Mouse (Mus musculus): ENCODE results near the gene S100a4. TPM values are rescaled to one million over a fixed set of nuclear protein-coding genes. Genes with fewer than 3 reads are reported as not detected.

Gene S100a4
- polyA plus RNA-seq, 1 experiment = not detected

DNA sequence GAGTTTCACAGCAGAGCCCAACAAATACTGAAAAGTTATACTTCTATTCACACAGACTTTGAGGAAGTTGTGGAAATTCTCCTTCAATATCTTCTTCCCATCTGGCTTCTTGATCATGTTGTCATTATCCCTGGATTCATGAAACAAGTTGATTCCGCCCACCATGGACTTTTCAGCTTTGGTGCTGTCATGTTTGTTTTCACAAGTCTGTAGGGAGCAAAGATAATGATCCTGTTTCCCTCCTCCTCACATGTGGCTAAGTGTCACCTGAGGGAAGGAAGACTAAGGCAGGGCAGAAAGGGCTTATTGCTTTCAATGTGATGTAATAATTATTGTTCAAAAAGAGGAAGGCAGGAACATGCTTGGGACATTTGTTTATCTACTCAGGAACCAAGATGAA lies 43.7 kb downstream of the S100a4 start:
- H3K27me3 ChIP-seq (ENCODE audit: control insufficient read depth) = no peaks in the 10 kb centered on the region
- H3K9me3 ChIP-seq (ENCODE audit: control insufficient read depth, low read length) = no peaks in the 10 kb centered on the region
- no peak for TF ChIP-seq TAL1 (IDR thresholded peaks at IDR 0.05; ENCODE audit: low read length)
- no peak for TF ChIP-seq GATA1 (IDR thresholded peaks at IDR 0.05; ENCODE audit: low read length)
- H3K4me1 ChIP-seq (ENCODE audit: control insufficient read depth) = no peaks in the 10 kb centered on the region
- no peaks in the 10 kb centered on the region for H3K36me3 ChIP-seq (ENCODE audit: control insufficient read depth)
- no peak overlapping the region for H3K4me3 ChIP-seq (replicated peaks)

DNA sequence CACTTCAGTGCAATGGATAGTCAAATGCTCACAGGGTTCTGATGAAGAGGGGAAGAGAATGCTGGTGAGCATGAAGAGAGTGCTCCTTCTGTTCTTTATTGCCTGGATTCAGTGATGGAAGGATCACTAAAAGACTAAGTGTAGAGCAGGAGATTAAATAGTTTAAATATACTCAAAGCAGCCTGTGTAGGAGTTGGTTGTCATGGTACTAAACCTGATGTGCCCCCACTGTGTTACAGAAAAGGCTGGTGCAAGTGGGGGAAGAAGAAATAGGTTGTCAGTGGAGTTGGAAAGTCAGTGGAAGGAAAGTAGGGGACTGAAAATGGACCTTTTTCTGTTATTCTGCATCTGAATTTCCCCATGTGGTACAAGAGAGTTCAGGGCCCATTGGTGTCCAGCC lies 45.4 kb downstream of the S100a4 start:
- TF ChIP-seq GATA1 (IDR thresholded peaks at IDR 0.05; ENCODE audit: low read length) (no peak), TAL1 (IDR thresholded peaks at IDR 0.05; ENCODE audit: low read length) (no peak)
- H3K4me1 ChIP-seq (ENCODE audit: control insufficient read depth) = no peaks in the 10 kb centered on the region
- H3K36me3 ChIP-seq (ENCODE audit: control insufficient read depth) = no peaks in the 10 kb centered on the region
- H3K9me3 ChIP-seq (ENCODE audit: control insufficient read depth, low read length) = no peaks in the 10 kb centered on the region
- no peak overlapping the region for H3K4me3 ChIP-seq (replicated peaks)
- H3K27me3 ChIP-seq (ENCODE audit: control insufficient read depth) = no peaks in the 10 kb centered on the region

DNA sequence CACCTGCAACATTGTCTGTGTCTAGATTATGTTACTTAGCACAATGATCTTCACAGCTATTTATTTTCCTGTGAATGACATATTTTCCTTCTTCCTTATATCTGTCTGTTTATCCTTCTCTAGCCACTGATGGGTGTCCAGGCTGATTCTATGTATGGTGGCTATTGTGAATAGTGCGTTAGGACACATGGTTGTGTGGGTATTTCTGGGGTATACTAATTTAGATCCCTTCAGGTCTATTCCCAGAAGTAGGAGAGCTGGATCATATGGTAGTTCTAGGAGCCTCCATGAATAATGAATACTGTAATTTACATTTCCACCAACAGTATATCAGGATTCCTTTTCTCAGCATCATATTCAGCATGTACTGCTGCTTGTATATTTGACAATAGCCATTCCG lies 46.3 kb downstream of the S100a4 start:
- no peak overlapping the region for H3K4me3 ChIP-seq (replicated peaks)
- no peaks in the 10 kb centered on the region for H3K4me1 ChIP-seq (ENCODE audit: control insufficient read depth)
- no peaks in the 10 kb centered on the region for H3K36me3 ChIP-seq (ENCODE audit: control insufficient read depth)
- H3K9me3 ChIP-seq (ENCODE audit: control insufficient read depth, low read length) = no peaks in the 10 kb centered on the region
- no peak for TF ChIP-seq TAL1 (IDR thresholded peaks at IDR 0.05; ENCODE audit: low read length)
- no peak for TF ChIP-seq GATA1 (IDR thresholded peaks at IDR 0.05; ENCODE audit: low read length)
- no peaks in the 10 kb centered on the region for H3K27me3 ChIP-seq (ENCODE audit: control insufficient read depth)

DNA sequence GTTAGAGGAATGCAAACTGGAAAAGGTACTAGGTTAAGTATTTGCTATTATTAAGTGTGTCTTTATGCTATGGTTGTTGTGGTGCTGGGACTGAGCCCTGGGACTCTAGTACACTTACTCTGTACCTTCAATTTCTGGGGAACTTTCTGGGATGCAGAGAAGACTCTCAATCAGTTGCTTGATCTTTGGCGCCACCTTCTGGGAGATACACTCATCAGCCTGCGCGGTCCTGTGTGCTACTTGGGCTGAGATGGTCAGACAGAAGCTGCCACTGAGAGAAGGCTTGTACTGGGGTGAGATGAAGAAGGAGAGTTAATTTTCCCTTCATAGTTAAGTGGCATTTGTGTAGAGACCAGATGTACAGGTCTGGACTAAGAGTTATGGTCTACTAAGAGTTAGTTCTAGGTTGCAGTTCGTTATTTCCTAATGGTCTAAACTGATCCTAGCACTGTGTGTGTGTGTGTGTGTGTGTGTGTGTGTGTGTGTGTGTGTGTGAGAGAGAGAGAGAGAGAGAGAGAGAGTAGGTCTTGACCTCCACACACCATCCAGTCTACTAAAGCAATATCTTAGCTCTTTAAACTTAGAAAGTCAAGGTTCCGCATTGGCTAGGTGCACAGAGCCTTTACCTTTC lies 49.4 kb downstream of the S100a4 start:
- no peaks in the 10 kb centered on the region for H3K9me3 ChIP-seq (ENCODE audit: control insufficient read depth, low read length)
- TF ChIP-seq TAL1 (IDR thresholded peaks at IDR 0.05; ENCODE audit: low read length) = no peak
- TF ChIP-seq GATA1 (IDR thresholded peaks at IDR 0.05; ENCODE audit: low read length) = no peak
- H3K36me3 ChIP-seq (ENCODE audit: control insufficient read depth) = no peaks in the 10 kb centered on the region

DNA sequence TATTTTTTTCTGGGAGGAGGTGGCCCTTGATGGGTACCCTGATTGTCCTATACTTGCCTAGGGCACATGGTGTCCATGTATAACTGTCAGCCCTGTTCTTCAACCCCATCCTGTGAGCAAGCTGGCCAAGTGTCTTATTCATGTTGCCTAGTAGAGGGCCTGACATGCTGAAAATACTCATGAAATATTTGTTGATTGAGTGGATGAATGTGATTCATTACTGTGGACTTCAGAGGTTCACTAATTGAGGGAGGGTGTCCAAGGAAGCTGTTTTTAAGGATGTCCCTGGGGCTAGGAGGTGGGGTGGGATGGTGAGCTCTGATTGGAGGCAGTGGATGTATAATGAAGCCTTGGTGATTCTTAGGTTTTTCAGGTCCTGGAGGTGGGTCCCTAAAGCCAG lies 50.1 kb downstream of the S100a4 start, which contains the start of gene S100a7a:
Gene S100a7a (plus strand): TSS at position 301 of the 400 bp plus-strand sequence.
- Histone ChIP-seq H3K36me3 (ENCODE audit: control insufficient read depth) (no peaks in the 10 kb centered on the region), H3K27me3 (ENCODE audit: control insufficient read depth) (no peaks in the 10 kb centered on the region), H3K4me3 (replicated peaks) (no peak within 1 kb of the TSS), H3K4me1 (ENCODE audit: control insufficient read depth) (no peaks in the 10 kb centered on the region), H3K9me3 (ENCODE audit: control insufficient read depth, low read length) (no peaks in the 10 kb centered on the region)
- TF ChIP-seq GATA1 (IDR thresholded peaks at IDR 0.05; ENCODE audit: low read length) = no peak
- no peak for TF ChIP-seq TAL1 (IDR thresholded peaks at IDR 0.05; ENCODE audit: low read length)

More for the DNA sequence above, 49.4 kb downstream of the S100a4 start:
- H3K4me3 ChIP-seq (replicated peaks) = no peak overlapping the region
- no peaks in the 10 kb centered on the region for H3K4me1 ChIP-seq (ENCODE audit: control insufficient read depth)
- no peaks in the 10 kb centered on the region for H3K27me3 ChIP-seq (ENCODE audit: control insufficient read depth)

Other genes starting within 250 kb of the S100a4 start
- gene Slc27a3, start 213.8 kb upstream of the S100a4 start, polyA plus RNA-seq (2012) = 0.08 and 0.18 TPM in 2 replicates
- gene Ints3, start 170.1 kb upstream of the S100a4 start, polyA plus RNA-seq (2012) = 1.7 and 2.2 TPM in 2 replicates
- 0.04 and 0.05 TPM in 2 replicates for gene Npr1, start 137.9 kb upstream of the S100a4 start, polyA plus RNA-seq (2012)
- 1.1 and 1.6 TPM in 2 replicates for gene Ilf2, start 127.6 kb upstream of the S100a4 start, polyA plus RNA-seq (2012)
- gene Snapin, start 112.7 kb upstream of the S100a4 start, polyA plus RNA-seq (2012) = 0.11 and 0.14 TPM in 2 replicates
- 7.2 and 8.0 TPM in 2 replicates for gene Chtop, start 94.3 kb upstream of the S100a4 start, polyA plus RNA-seq (2012)
- gene S100a1, start 89.4 kb upstream of the S100a4 start, polyA plus RNA-seq (2012) = 0.15 and 0.23 TPM in 2 replicates
- gene S100a13, start 89.3 kb upstream of the S100a4 start, polyA plus RNA-seq (2012) = 0.67 and 0.76 TPM in 2 replicates
- gene S100a14, start 76.9 kb upstream of the S100a4 start, polyA plus RNA-seq (2012) = not detected in 2 replicates
- 0.23 and 0.51 TPM in 2 replicates for gene S100a16, start 66.5 kb upstream of the S100a4 start, polyA plus RNA-seq (2012)
- gene S100a3, start 43.2 kb upstream of the S100a4 start, polyA plus RNA-seq (2012) = not detected in 2 replicates
- gene S100a2, start 13.5 kb upstream of the S100a4 start, polyA plus RNA-seq (2012) = not detected in 2 replicates
- gene Gm42674, start 1.9 kb upstream of the S100a4 start, polyA plus RNA-seq (2012) = not detected in 2 replicates
- not detected in 2 replicates for gene S100a5, start 4.8 kb downstream of the S100a4 start, polyA plus RNA-seq (2012)
- gene S100a6, start 9.1 kb downstream of the S100a4 start, polyA plus RNA-seq (2012) = not detected in 2 replicates
- not detected in 2 replicates for gene S100a7a, start 50.2 kb downstream of the S100a4 start, polyA plus RNA-seq (2012)
- not detected in 2 replicates for gene S100a8, start 65.2 kb downstream of the S100a4 start, polyA plus RNA-seq (2012)
- gene S100a9, start 92.0 kb downstream of the S100a4 start, polyA plus RNA-seq (2012) = 0.15 and 0.71 TPM in 2 replicates
- gene Pglyrp4, start 123.1 kb downstream of the S100a4 start, polyA plus RNA-seq (2012) = not detected in 2 replicates
- gene Gm5849, start 174.1 kb downstream of the S100a4 start, polyA plus RNA-seq (2012) = not detected in 2 replicates